ENCODE assay signal across 27 mouse cellular contexts in the genomic region with DNA sequence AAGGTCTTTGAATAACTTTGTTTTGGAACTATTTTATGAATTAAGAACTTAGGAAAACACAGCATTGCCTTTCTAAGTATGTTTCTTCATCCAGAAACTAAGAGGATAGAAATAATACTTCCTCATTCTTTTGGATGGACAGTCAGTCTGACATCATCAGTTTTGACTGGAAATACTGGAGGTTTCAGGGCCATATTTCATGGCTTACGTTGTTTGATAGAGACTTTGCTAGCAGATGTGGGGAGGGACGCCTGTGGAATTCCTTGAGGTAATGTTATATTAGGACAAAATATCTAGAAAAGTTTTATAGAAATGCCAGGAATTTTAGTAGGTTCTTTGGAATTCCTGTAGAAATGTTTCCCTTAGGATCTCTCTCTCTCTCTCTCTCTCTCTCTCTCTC. TPM values are rescaled to one million over a fixed set of nuclear protein-coding genes. Genes with fewer than 3 reads are reported as not detected.
DNase-seq lines count a peak whose midpoint lies in the region; ATAC-seq and TF ChIP-seq lines count a peak whose summit lies in the region.
"Had no signal": no experiment of that assay in that cellular context is flagged by ENCODE, and none has a peak within 500 bp of the region (broad histone marks: within the 10 kb centered on the region; RNA-seq: fewer than 3 reads in every experiment).

No protein-coding gene starts in this region.

- H3K79me2 ChIP-seq in myocyte (ENCODE audit: control insufficient read depth, insufficient read depth) = no peaks in the 10 kb centered on the region

- TF ChIP-seq CTCF in embryonic fibroblast, embryonic 13.5 days (IDR thresholded peaks at IDR 0.05; ENCODE audit: borderline replicate concordance, insufficient read depth, low read length) = no peak

- H3K4me1 ChIP-seq in embryonic fibroblast, embryonic 13.5 days (ENCODE audit: control insufficient read depth, insufficient read depth, low read length) = peaks cover 6% of the 10 kb centered on the region
- H3K4me1 ChIP-seq: forebrain, embryonic 10.5 days; forebrain, embryonic 12.5 days had no signal

- no peak overlapping the region for H3ac ChIP-seq in myocyte (ENCODE audit: control insufficient read depth, insufficient read length)

- H3K4me2 ChIP-seq in myocyte (ENCODE audit: low read depth) = peak overlapping the region; percentile 34
- H3K4me2 ChIP-seq: embryonic facial prominence, embryonic 13.5 days; forebrain, embryonic 12.5 days had no signal

- no peak for ATAC-seq in megakaryocyte progenitor cell, adult 5-6 weeks (replicated peaks; ENCODE audit: poor library complexity)
- ATAC-seq: activated CD4-positive, CD25-positive, alpha-beta regulatory T cell, adult 4 months; CD4-positive, CD25-positive, alpha-beta regulatory T cell, adult 4 months; forebrain, embryonic 14.5 days; forebrain, embryonic 16.5 days; Patski had no signal

- no peak for TF ChIP-seq POLR2A in embryonic fibroblast, embryonic 13.5 days (IDR thresholded peaks at IDR 0.05; ENCODE audit: low read depth, low read length)
- TF ChIP-seq POLR2A in myocyte (IDR thresholded peaks at IDR 0.05; ENCODE audit: insufficient read length, low read depth) = no peak

- intact Hi-C loops in left cerebral cortex, postnatal 25 days (cut with DNase I) = no loop called here

- no peaks in the 10 kb centered on the region for H3K36me3 ChIP-seq in myocyte (ENCODE audit: control insufficient read depth, insufficient read depth)
- H3K36me3 ChIP-seq: embryonic facial prominence, embryonic 13.5 days; forebrain, embryonic 10.5 days; forebrain, embryonic 12.5 days; G1E had no signal

- no peaks in the 10 kb centered on the region for H3K27me3 ChIP-seq in myocyte (ENCODE audit: control insufficient read depth, insufficient read depth, insufficient read length)
- H3K27me3 ChIP-seq: CH12.LX; embryonic facial prominence, embryonic 13.5 days; forebrain, embryonic 12.5 days; Patski had no signal

- H3K27ac ChIP-seq in embryonic fibroblast, embryonic 13.5 days (ENCODE audit: insufficient read depth, low read length) = peak overlapping the region; percentile 62; the same call in 1 of the 2 replicates
- H3K27ac ChIP-seq: embryonic facial prominence, embryonic 13.5 days; forebrain, embryonic 10.5 days; forebrain, embryonic 12.5 days had no signal

- DNase-seq in 3T3-L1 (ENCODE audit: low read depth, low spot score) = peak; percentile 86
- DNase-seq in Muller cell, postnatal 12 days (ENCODE audit: inconsistent ontology term) = peak; percentile 53
- DNase-seq in left cerebral cortex, postnatal 25 days (ENCODE audit: low spot score in 2 of 2) = no peak
- no peak for DNase-seq in layer of hippocampus, postnatal 10 days (ENCODE audit: low spot score in 2 of 2)
- DNase-seq: adrenal gland, adult 2 months; adrenal gland, postnatal 10 days; adrenal gland, postnatal 25 days; B cell, adult 2 months; cerebellum, adult 11 months; cerebellum, adult 18-20 months; cerebellum, adult 9-10 months; cerebellum, postnatal 10 days; cerebellum, postnatal 25 days had no signal

- H3K4me3 ChIP-seq in embryonic fibroblast, embryonic 13.5 days (ENCODE audit: insufficient read depth, low read length) = no peak overlapping the region
- no peak overlapping the region for H3K4me3 ChIP-seq in myocyte
- H3K4me3 ChIP-seq: embryonic facial prominence, embryonic 13.5 days; erythroblast, embryonic 14.5 days; forebrain, embryonic 10.5 days; forebrain, embryonic 12.5 days had no signal

TF ChIP-seq in myocyte, 11 proteins besides CTCF, POLR2A, EP300 and RAD21:
- TF ChIP-seq USF1 (IDR thresholded peaks at IDR 0.05; ENCODE audit: low read depth) (no peak), MYOG (IDR thresholded peaks at IDR 0.05; ENCODE audit: control insufficient read depth in 1 of 3, insufficient read depth in 1 of 3, insufficient read length in 2 of 3, low read depth in 2 of 3) (no peak), TCF3 (IDR thresholded peaks at IDR 0.05; ENCODE audit: insufficient read length, low read depth) (no peak), MAX (IDR thresholded peaks at IDR 0.05; ENCODE audit: low read depth) (no peak), E2F4 (IDR thresholded peaks at IDR 0.05; ENCODE audit: insufficient read depth) (no peak), CEBPB (IDR thresholded peaks at IDR 0.05; ENCODE audit: insufficient read depth, poor library complexity, severe bottlenecking) (no peak), SRF (IDR thresholded peaks at IDR 0.05; ENCODE audit: control insufficient read depth, insufficient read length, low read depth) (no peak), TCF12 (IDR thresholded peaks at IDR 0.05; ENCODE audit: insufficient read depth, poor library complexity, severe bottlenecking) (no peak), POLR2AphosphoS2 (IDR thresholded peaks at IDR 0.05; ENCODE audit: insufficient read length, low read depth) (no peak), REST (IDR thresholded peaks at IDR 0.05; ENCODE audit: insufficient read depth, insufficient read length) (no peak), MYOD1 (IDR thresholded peaks at IDR 0.05; ENCODE audit: control insufficient read depth in 1 of 3, insufficient read length in 2 of 3, low read depth in 2 of 3) (no peak)
TF ChIP-seq in myocyte: peak in this region for 0.

RNA-seq across cellular contexts. Expression of gene Adamts5, which starts 48.7 kb away (rescaled TPM):
- 18.3 and 27.7 TPM in 2 replicates for polyA plus RNA-seq in embryonic fibroblast, embryonic 13.5 days (2011; ENCODE audit: insufficient read length, low read depth, missing spikeins)
- 7.2 TPM for polyA plus RNA-seq in myocyte (2012; fragmentation: generic; extraction: Trizol)
- total RNA-seq in left cerebral cortex, postnatal 25 days (2021) = 1 to 10 TPM; 1.1 to 1.4 TPM
- 1 to 10 TPM; 1.6 to 1.8 TPM for total RNA-seq in layer of hippocampus, postnatal 10 days (2021)
- 0.05 TPM in 1 of 2 replicates, not detected in the other for total RNA-seq in megakaryocyte progenitor cell, adult 5-6 weeks (2015)
- total RNA-seq in megakaryocyte progenitor cell, adult 5-6 weeks (2017) = not detected in 2 replicates
- total RNA-seq: CH12.LX had no signal
- polyA plus RNA-seq: CD4-positive, CD25-positive, alpha-beta regulatory T cell, adult 4 months; erythroblast, embryonic 14.5 days had no signal

Comparison
In these comparisons a context has a peak if more than half of its experiments do, and no peak if none do; other contexts are left out.
1. DNase-seq: peak in 3T3-L1 (single experiment) and Muller cell, postnatal 12 days (single experiment); none in left cerebral cortex, postnatal 25 days (0 of 2) and layer of hippocampus, postnatal 10 days (0 of 2).